Mouse (Mus musculus): ENCODE data around the gene Nyap1.
A peak's percentile ranks its signal among the peaks of the same experiment; 100 is the strongest.

The Nyap1 gene

GRCm38 (mm10) chr5:137741023-137741931 lies at the start of gene Nyap1:
Nyap1 (minus strand) TSS chr5:137741607.
- peak; percentile 82 to 88 for DNase-seq

- no peak for DNase-seq
These were observed 47.6 kb upstream of the Nyap1 start for GRCm38 (mm10) chr5:137788946-137789531.

- no peak for DNase-seq
These were observed 46.8 kb upstream of the Nyap1 start for GRCm38 (mm10) chr5:137788171-137788570.

GRCm38 (mm10) chr5:137787151-137787928 lies 45.9 kb upstream of the Nyap1 start, which contains the start of the genes Mepce and Zcwpw1:
Mepce (minus strand) TSS chr5:137787655.
Zcwpw1 (plus strand) TSS chr5:137787798.
- peak; percentile 94 to 96 for DNase-seq

DNA sequence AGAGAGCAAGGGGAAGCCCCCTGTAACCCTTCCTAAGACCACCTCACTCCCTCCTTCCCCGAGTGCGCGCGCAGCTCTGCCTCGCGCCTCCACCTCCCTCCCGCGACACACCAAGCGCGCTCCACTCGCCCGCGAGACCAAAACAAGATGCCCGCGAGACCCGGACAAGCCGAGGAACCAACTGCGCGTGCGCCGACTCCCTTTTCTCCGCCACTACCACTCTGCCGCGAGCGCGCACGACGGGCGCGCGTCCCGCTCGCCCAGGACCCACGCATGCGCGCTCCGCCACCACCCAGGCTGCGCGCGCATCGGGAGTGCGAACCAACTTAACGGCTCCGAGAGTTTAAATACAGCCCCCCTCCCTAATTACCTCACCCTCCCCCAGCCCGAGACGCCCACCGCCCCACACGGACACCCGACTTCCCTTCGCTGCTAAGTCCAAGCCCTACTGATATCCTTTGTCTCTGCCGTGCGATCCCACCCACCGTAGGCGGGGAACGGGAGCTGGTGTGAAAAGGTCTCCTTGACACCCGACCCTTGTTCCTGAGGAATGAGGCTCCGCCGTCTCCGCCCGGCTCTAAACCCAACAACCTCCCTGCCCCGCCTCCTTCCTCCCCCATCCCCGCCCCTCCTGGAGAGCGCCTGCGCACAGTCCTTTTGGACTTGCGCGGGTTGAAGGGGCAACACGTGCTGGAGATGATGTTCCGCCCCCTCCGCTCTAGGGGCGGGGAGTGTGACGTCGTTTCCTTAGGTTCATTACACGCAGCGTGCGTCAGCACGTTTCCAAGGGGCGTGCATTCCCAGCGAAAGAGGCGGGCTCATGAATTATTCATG lies 44.9 kb upstream of the Nyap1 start:
- peak; percentile 98 to 99 for DNase-seq

GRCm38 (mm10) chr5:137785164-137786031 lies 44.0 kb upstream of the Nyap1 start:
- DNase-seq: no peak

- no peak for DNase-seq
These were observed 43.1 kb upstream of the Nyap1 start for GRCm38 (mm10) chr5:137784546-137784945.

DNA sequence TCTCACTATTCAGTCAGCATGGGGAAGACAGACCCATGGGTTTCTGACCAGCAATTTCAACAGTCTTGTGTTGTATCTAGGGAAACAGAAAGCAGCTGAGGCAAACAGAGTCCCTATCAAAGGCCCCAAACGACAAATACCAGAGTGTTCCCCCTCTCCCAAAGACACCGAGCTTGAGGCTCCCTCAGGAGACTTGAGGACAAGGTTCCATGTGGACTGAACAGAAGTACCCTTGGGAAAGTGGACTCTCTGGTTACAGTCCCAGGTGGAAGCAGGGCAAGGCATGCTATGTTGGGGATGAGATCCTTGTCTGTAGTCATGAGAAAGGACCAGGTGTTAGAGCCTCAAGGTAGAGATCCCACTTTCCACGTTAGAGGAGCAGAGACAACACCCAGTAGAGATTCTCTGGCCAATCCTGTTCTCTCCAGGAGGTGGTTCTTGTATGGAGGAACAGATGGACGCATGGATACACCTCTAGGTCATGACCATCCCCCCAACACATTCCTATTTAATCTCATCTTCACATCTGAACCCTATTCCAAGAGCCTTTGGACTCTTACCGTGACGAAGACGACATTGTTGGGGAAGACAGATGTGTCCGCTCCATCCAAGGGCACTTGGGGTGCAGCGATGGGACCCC lies 42.6 kb upstream of the Nyap1 start:
- DNase-seq: no peak

DNA sequence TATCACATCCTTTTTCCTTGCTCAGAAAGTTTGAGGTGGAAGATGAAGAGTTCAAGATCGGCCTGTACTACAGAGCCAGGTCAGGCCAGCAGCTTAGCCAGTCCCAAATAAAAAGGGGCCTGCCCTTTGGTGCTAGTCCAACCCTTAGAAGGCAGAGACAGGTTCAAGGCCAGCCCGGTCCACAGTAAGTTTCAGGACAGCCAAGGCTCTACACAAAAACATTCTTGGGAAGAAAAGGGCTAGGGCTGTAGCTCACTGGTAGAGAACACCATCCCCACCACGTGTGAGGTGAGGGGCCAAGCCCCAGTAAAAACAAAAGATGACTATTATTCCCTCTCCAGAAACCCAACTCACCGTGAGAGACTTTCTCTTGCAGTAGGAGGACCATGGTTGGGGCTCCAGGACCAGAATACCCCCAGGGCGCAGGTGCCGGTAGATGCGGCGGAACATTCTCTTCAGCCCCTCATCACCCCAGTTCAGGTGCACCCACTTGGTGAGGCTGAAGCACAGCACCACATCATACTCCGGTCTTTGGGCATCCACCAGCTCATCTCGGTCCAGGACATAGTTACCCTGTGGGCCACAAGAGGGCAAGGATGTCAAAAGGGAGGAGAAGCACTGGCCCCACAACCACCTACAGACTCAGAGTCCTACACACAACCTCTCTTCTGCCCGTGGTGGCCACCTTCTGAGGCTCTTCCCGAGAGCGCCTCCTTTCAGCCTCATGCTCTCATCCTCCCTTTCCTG lies 41.5 kb upstream of the Nyap1 start:
- no peak for DNase-seq

DNA sequence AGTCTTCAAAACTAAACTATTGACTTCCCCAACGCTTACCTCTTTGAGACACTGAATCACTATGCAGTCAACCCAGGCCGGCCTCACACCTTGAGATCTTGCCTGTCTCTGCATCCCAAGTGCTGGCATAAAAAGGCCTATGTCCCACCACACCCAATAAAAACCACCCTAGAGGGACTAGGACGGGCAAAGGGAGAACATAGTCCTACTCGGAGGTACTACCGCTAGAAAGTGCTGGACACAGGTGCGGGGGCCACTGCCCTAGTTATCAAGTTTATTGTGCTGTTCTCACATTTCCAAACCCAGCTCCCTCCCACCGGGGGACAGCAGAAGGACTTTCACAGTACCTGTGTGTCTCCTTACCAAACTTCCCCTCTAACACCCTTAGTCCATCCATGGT lies 40.3 kb upstream of the Nyap1 start:
- DNase-seq: no peak

DNA sequence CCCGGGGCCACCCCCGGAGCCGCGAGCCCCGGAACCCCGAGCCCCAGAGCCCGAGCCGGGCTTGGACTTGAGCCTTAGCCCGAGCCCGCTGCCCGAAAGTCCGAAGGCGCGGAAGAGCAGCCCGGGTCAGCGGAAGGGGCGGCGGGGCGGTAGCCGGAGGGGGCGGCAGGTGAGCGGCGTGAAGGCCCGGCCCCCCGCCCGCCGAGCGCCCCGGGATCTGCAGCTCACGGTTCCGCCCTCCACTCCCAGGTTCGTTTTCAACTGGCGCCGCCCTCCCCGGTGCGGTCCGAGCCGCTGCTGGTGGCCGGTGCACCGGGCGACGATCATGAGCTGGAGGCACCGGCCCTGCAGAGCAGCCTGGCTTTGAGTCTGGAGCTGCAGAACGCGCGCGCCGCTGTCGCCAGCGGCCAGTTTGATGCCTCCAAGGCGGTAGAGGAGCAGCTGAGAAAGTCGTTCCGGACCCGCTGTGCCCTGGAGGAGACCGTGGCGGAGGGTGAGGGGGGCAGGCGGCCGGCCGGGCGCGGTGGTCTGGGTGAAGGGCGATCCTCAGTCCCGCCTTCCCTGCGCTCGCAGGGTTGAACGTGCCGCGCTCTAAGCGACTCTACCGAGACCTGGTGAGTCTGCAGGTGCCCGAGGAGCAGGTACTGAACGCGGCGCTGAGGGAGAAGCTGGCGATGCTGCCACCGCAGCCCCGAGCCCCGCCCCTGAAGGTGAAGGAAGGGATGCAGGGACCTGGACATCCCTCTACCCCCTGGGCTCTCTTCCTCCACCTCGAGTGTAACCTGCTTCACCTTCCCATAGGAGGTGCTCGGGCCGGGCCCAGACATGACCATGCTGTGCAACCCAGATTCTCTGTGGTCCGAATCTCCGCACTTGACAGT lies 37.9 kb upstream of the Nyap1 start:
- peak; percentile 39 to 41 for DNase-seq

DNA sequence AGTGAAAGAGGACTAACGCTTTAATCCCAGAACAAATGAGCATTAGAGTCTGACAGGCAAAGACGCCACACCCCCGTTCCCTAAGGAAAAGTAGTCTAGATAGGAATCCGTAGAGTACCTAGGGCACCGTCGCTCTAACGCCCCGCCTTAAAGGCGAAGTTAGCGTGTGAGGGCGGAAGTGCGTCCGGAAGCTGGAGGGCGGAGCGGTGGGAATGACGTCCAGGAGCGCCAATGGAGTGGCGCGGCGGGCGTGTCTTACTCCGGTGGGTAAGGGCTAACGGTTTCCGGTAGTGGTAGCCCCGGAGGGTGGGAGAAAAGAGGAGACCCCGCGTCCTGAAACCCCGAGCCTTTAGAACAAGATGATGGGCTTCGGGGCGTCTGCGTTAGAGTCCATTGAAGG lies 37.2 kb upstream of the Nyap1 start, which contains the start of gene Ppp1r35:
Ppp1r35 (plus strand) TSS at position 215 of the 400 bp plus-strand sequence.
- peak; percentile 93 for DNase-seq

- DNase-seq: no peak
These were observed 35.9 kb upstream of the Nyap1 start for GRCm38 (mm10) chr5:137777267-137777845.

DNA sequence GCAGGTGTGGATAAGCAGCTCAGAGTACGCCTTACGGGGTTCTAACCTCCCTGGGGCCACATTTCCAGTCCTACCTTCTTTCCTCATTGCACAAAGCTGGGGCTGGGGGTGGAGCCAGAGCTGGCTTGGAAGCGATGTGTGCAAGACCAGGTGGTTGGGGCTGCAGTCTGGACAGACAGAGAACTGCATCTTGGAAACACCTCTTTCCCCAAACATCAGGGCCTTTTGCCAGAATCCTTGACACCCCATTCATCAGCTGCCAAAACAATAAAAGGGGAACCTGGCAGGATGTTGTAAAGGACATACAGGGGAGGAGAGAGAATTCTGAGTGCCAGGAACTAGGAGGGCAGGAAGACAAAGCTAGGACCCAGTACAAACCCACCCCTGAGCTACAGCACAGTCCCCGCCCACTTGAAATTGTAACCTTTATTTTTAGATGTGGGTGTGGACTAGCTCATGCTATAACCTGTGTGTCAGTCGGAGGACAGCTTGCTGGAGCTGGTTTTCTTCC lies 35.1 kb upstream of the Nyap1 start:
- DNase-seq: peak; percentile 54 to 57

- no peak for DNase-seq
These were observed 34.3 kb upstream of the Nyap1 start for GRCm38 (mm10) chr5:137775587-137776290.

GRCm38 (mm10) chr5:137772755-137773154 lies 31.3 kb upstream of the Nyap1 start:
- no peak for DNase-seq

GRCm38 (mm10) chr5:137770709-137771108 lies 29.3 kb upstream of the Nyap1 start:
- peak; percentile 64 to 69 for DNase-seq

DNA sequence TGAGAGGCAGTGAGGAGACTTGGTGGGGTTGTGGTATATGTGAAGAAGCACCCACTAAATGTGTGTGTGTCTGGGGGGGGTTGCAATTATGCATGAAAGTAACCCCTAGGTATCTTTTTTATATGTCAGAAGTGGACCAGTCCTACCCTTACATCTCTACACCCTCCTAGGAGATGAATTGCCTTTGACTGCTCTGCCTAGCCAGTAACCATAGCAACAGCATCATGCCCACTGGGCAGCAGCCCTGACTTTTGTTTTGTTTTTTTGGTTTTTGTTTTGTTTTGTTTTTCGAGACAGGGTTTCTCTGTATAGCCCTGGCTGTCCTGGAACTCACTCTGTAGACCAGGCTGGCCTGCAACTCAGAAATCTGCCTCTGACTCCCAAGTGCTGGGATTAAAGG lies 27.1 kb upstream of the Nyap1 start:
- DNase-seq: no peak
